Mouse (Mus musculus) cerebellum, adult 2 months (tissue): ENCODE measurements around the gene Zfp704.

Experiments used
- CTCF ChIP-seq: fragments of 200-500 bp; IDR thresholded peaks from 2 replicates; pipeline ENCODE4 v1.5.1; 2011; ENCODE audit warnings: low read depth, mild to moderate bottlenecking, control low read depth, low read length, moderate library complexity, borderline replicate concordance; ENCODE audit not compliant: insufficient read depth
- POLR2A ChIP-seq: fragments of 200-500 bp; IDR thresholded peaks from 2 replicates; pipeline ENCODE4 v1.6.1; 2011; ENCODE audit warnings: low read length, control low read depth, borderline replicate concordance; ENCODE audit not compliant: insufficient read depth

- no peak for TF ChIP-seq CTCF
- no peak for TF ChIP-seq POLR2A
Observed at GRCm38 (mm10) chr3:9530097-9530780, 79.6 kb downstream of the Zfp704 start.
